Mouse (Mus musculus): ENCODE results near the gene Mcub. TPM values are rescaled to one million over a fixed set of nuclear protein-coding genes. Genes with fewer than 3 reads are reported as not detected.

Gene Mcub
- total RNA-seq, 1 experiment = 0.54 TPM

GRCm38 (mm10) chr3:129985335-129985734 lies 15.3 kb upstream of the Mcub start:
- H3K27ac ChIP-seq (ENCODE audit: insufficient read depth, low read depth, low read length, poor library complexity, severe bottlenecking) = no peak overlapping the region
- H3K9ac ChIP-seq (ENCODE audit: insufficient read depth, low read depth, low read length, poor library complexity, severe bottlenecking) = no peak overlapping the region
- H3K9me3 ChIP-seq (ENCODE audit: control insufficient read depth, insufficient read depth, low read depth, low read length) = no peaks in the 10 kb centered on the region
- no peaks in the 10 kb centered on the region for H3K4me1 ChIP-seq (ENCODE audit: control insufficient read depth in 2 of 2, insufficient read depth in 2 of 2, low read length in 2 of 2, poor library complexity in 1 of 2)
- TF ChIP-seq CHD2 (IDR thresholded peaks at IDR 0.05; ENCODE audit: low read depth, low read length) (no peak), ZC3H11A (IDR thresholded peaks at IDR 0.05; ENCODE audit: borderline replicate concordance, low read depth, low read length) (no peak), ZNF384 (IDR thresholded peaks at IDR 0.05; ENCODE audit: low read depth, low read length) (no peak)
- in situ Hi-C loops (cut with MboI; ENCODE audit: low sequenced_read_pairs in 2 of 2, unreplicated experiment in 2 of 2) = no loop called here
- DNase-seq (ENCODE audit: low read depth, low spot score) = no peak
- H3K4me3 ChIP-seq (ENCODE audit: insufficient read depth in 1 of 2, low read depth in 1 of 2, low read length in 2 of 2, poor library complexity in 1 of 2, severe bottlenecking in 1 of 2) = no peak overlapping the region
- peaks cover 36% of the 10 kb centered on the region for H3K36me3 ChIP-seq (ENCODE audit: control insufficient read depth, insufficient read depth, low read length, poor library complexity, severe bottlenecking)

- H3K4me1 ChIP-seq (ENCODE audit: control insufficient read depth in 2 of 2, insufficient read depth in 2 of 2, low read length in 2 of 2, poor library complexity in 1 of 2) = no peaks in the 10 kb centered on the region
- no peak overlapping the region for H3K9ac ChIP-seq (ENCODE audit: insufficient read depth, low read depth, low read length, poor library complexity, severe bottlenecking)
- H3K9me3 ChIP-seq (ENCODE audit: control insufficient read depth, insufficient read depth, low read depth, low read length) = no peaks in the 10 kb centered on the region
- in situ Hi-C loops (cut with MboI; ENCODE audit: low sequenced_read_pairs in 2 of 2, unreplicated experiment in 2 of 2) = no loop called here
- no peak overlapping the region for H3K4me3 ChIP-seq (ENCODE audit: insufficient read depth in 1 of 2, low read depth in 1 of 2, low read length in 2 of 2, poor library complexity in 1 of 2, severe bottlenecking in 1 of 2)
- H3K27ac ChIP-seq (ENCODE audit: insufficient read depth, low read depth, low read length, poor library complexity, severe bottlenecking) = no peak overlapping the region
- no peak for DNase-seq (ENCODE audit: low read depth, low spot score)
- no peak for TF ChIP-seq ZNF384 (IDR thresholded peaks at IDR 0.05; ENCODE audit: low read depth, low read length)
- no peak for TF ChIP-seq CHD2 (IDR thresholded peaks at IDR 0.05; ENCODE audit: low read depth, low read length)
- no peak for TF ChIP-seq HCFC1 (IDR thresholded peaks at IDR 0.05; ENCODE audit: borderline replicate concordance, insufficient read depth, low read length)
- TF ChIP-seq ZC3H11A (IDR thresholded peaks at IDR 0.05; ENCODE audit: borderline replicate concordance, low read depth, low read length) = no peak
- no peak for TF ChIP-seq MAFK (IDR thresholded peaks at IDR 0.05; ENCODE audit: insufficient read depth, low read depth, low read length)
- H3K36me3 ChIP-seq (ENCODE audit: control insufficient read depth, insufficient read depth, low read length, poor library complexity, severe bottlenecking) = peaks cover 34% of the 10 kb centered on the region
Measured at GRCm38 (mm10) chr3:129984797-129985196, 14.8 kb upstream of the Mcub start.

DNA sequence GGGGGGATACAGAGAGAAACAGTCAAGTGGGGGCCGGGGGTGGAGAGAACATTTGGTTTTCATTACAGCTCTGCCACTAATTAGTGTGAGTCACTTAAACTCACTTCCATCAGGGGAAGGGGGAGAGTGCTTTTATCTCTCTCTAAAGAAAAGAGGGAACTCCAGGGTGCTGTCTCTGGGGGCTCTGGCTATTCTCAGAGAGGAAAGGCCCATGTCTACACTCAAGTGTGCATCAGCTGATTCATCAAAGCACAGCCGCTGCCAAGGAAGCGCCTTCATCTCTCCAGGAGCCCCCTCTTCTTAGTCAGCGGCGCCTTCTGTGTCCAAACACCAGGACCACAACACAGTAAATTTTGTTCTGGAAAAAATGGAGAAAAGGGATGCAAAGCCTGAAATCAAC lies 12.3 kb upstream of the Mcub start:
- Histone ChIP-seq H3K4me3 (ENCODE audit: insufficient read depth in 1 of 2, low read depth in 1 of 2, low read length in 2 of 2, poor library complexity in 1 of 2, severe bottlenecking in 1 of 2) (no peak overlapping the region), H3K27ac (ENCODE audit: insufficient read depth, low read depth, low read length, poor library complexity, severe bottlenecking) (no peak overlapping the region), H3K9me3 (ENCODE audit: control insufficient read depth, insufficient read depth, low read depth, low read length) (no peaks in the 10 kb centered on the region), H3K4me1 (ENCODE audit: control insufficient read depth in 2 of 2, insufficient read depth in 2 of 2, low read length in 2 of 2, poor library complexity in 1 of 2) (no peaks in the 10 kb centered on the region), H3K9ac (ENCODE audit: insufficient read depth, low read depth, low read length, poor library complexity, severe bottlenecking) (no peak overlapping the region), H3K36me3 (ENCODE audit: control insufficient read depth, insufficient read depth, low read length, poor library complexity, severe bottlenecking) (peaks cover 19% of the 10 kb centered on the region)
- in situ Hi-C loops (cut with MboI; ENCODE audit: low sequenced_read_pairs in 2 of 2, unreplicated experiment in 2 of 2) = no loop called here
- TF ChIP-seq HCFC1 (IDR thresholded peaks at IDR 0.05; ENCODE audit: borderline replicate concordance, insufficient read depth, low read length) = no peak
- no peak for TF ChIP-seq ZC3H11A (IDR thresholded peaks at IDR 0.05; ENCODE audit: borderline replicate concordance, low read depth, low read length)
- no peak for TF ChIP-seq CHD2 (IDR thresholded peaks at IDR 0.05; ENCODE audit: low read depth, low read length)
- no peak for TF ChIP-seq MAFK (IDR thresholded peaks at IDR 0.05; ENCODE audit: insufficient read depth, low read depth, low read length)
- no peak for TF ChIP-seq ZNF384 (IDR thresholded peaks at IDR 0.05; ENCODE audit: low read depth, low read length)
- DNase-seq (ENCODE audit: low read depth, low spot score) = no peak

GRCm38 (mm10) chr3:129981756-129982155 lies 11.8 kb upstream of the Mcub start:
- no peak overlapping the region for H3K9ac ChIP-seq (ENCODE audit: insufficient read depth, low read depth, low read length, poor library complexity, severe bottlenecking)
- DNase-seq (ENCODE audit: low read depth, low spot score) = no peak
- no peak overlapping the region for H3K27ac ChIP-seq (ENCODE audit: insufficient read depth, low read depth, low read length, poor library complexity, severe bottlenecking)
- no peaks in the 10 kb centered on the region for H3K4me1 ChIP-seq (ENCODE audit: control insufficient read depth in 2 of 2, insufficient read depth in 2 of 2, low read length in 2 of 2, poor library complexity in 1 of 2)
- no peak overlapping the region for H3K4me3 ChIP-seq (ENCODE audit: insufficient read depth in 1 of 2, low read depth in 1 of 2, low read length in 2 of 2, poor library complexity in 1 of 2, severe bottlenecking in 1 of 2)
- H3K36me3 ChIP-seq (ENCODE audit: control insufficient read depth, insufficient read depth, low read length, poor library complexity, severe bottlenecking) = peaks cover 15% of the 10 kb centered on the region
- TF ChIP-seq HCFC1 (IDR thresholded peaks at IDR 0.05; ENCODE audit: borderline replicate concordance, insufficient read depth, low read length) (no peak), CHD2 (IDR thresholded peaks at IDR 0.05; ENCODE audit: low read depth, low read length) (no peak), ZC3H11A (IDR thresholded peaks at IDR 0.05; ENCODE audit: borderline replicate concordance, low read depth, low read length) (no peak), ZNF384 (IDR thresholded peaks at IDR 0.05; ENCODE audit: low read depth, low read length) (no peak), MAFK (IDR thresholded peaks at IDR 0.05; ENCODE audit: insufficient read depth, low read depth, low read length) (no peak)
- H3K9me3 ChIP-seq (ENCODE audit: control insufficient read depth, insufficient read depth, low read depth, low read length) = no peaks in the 10 kb centered on the region
- in situ Hi-C loops (cut with MboI; ENCODE audit: low sequenced_read_pairs in 2 of 2, unreplicated experiment in 2 of 2) = no loop called here

GRCm38 (mm10) chr3:129979510-129979909 lies 9.5 kb upstream of the Mcub start:
- in situ Hi-C loops (cut with MboI; ENCODE audit: low sequenced_read_pairs in 2 of 2, unreplicated experiment in 2 of 2) = no loop called here
- DNase-seq (ENCODE audit: low read depth, low spot score) = no peak

More at GRCm38 (mm10) chr3:129979510-129979909, 9.5 kb upstream of the Mcub start:
- TF ChIP-seq ZNF384 (IDR thresholded peaks at IDR 0.05; ENCODE audit: low read depth, low read length) (no peak), CHD2 (IDR thresholded peaks at IDR 0.05; ENCODE audit: low read depth, low read length) (no peak), MAFK (IDR thresholded peaks at IDR 0.05; ENCODE audit: insufficient read depth, low read depth, low read length) (no peak), ZC3H11A (IDR thresholded peaks at IDR 0.05; ENCODE audit: borderline replicate concordance, low read depth, low read length) (no peak), HCFC1 (IDR thresholded peaks at IDR 0.05; ENCODE audit: borderline replicate concordance, insufficient read depth, low read length) (no peak)
- H3K9me3 ChIP-seq (ENCODE audit: control insufficient read depth, insufficient read depth, low read depth, low read length) = no peaks in the 10 kb centered on the region
- peaks cover 11% of the 10 kb centered on the region for H3K36me3 ChIP-seq (ENCODE audit: control insufficient read depth, insufficient read depth, low read length, poor library complexity, severe bottlenecking)
- no peak overlapping the region for H3K9ac ChIP-seq (ENCODE audit: insufficient read depth, low read depth, low read length, poor library complexity, severe bottlenecking)
- H3K27ac ChIP-seq (ENCODE audit: insufficient read depth, low read depth, low read length, poor library complexity, severe bottlenecking) = no peak overlapping the region
- H3K4me1 ChIP-seq (ENCODE audit: control insufficient read depth in 2 of 2, insufficient read depth in 2 of 2, low read length in 2 of 2, poor library complexity in 1 of 2) = peaks cover 0 to 3% of the 10 kb centered on the region in 2 experiments; a peak in 1 of 4 replicates
- H3K4me3 ChIP-seq (ENCODE audit: insufficient read depth in 1 of 2, low read depth in 1 of 2, low read length in 2 of 2, poor library complexity in 1 of 2, severe bottlenecking in 1 of 2) = no peak overlapping the region

All from ES-E14 (cell line).